Mouse (Mus musculus) cortical plate, adult 2 months (tissue): Measurements from ENCODE around the gene Cabin1. TPM values are rescaled to one million over a fixed set of nuclear protein-coding genes. Genes with fewer than 3 reads are reported as not detected.

Source experiments
- H3K27ac ChIP-seq: fragments of 200-500 bp; 2 replicates; pipeline ENCODE4 v1.5.1; 2012; ENCODE audit warnings: low read length, control low read depth, inconsistent platforms; ENCODE audit not compliant: insufficient read depth
- H3K4me1 ChIP-seq: fragments of 200-500 bp; 2 replicates; pipeline ENCODE4 v1.6.1; 2011; ENCODE audit warnings: low read length; ENCODE audit not compliant: control insufficient read depth, insufficient read depth
- H3K4me3 ChIP-seq: fragments of 200-500 bp; 2 replicates; pipeline ENCODE4 v1.5.1; 2011; ENCODE audit warnings: mild to moderate bottlenecking, low read length, control low read depth; ENCODE audit not compliant: insufficient read depth
- CTCF ChIP-seq: fragments of 200-500 bp; IDR thresholded peaks from 2 replicates; pipeline ENCODE4 v1.5.1; 2011; ENCODE audit warnings: mild to moderate bottlenecking, control low read depth, low read length; ENCODE audit not compliant: insufficient read depth; ENCODE audit errors: extremely low read depth
- POLR2A ChIP-seq: fragments of 200-500 bp; IDR thresholded peaks from 2 replicates; pipeline ENCODE4 v1.6.1; 2011; ENCODE audit warnings: mild to moderate bottlenecking, low read length, control low read depth; ENCODE audit not compliant: insufficient read depth; ENCODE audit errors: extremely low read depth
- polyA plus RNA-seq: library from polyadenylated mRNA; depleted of rRNA; stranded (reverse); fragments of >200 nt; gene quantifications from 2 replicates; pipeline ENCODE4 v1.2.3, GENCODE M21; 2012

Gene Cabin1
- polyA plus RNA-seq, 1 experiment: 57.8 TPM

DNA sequence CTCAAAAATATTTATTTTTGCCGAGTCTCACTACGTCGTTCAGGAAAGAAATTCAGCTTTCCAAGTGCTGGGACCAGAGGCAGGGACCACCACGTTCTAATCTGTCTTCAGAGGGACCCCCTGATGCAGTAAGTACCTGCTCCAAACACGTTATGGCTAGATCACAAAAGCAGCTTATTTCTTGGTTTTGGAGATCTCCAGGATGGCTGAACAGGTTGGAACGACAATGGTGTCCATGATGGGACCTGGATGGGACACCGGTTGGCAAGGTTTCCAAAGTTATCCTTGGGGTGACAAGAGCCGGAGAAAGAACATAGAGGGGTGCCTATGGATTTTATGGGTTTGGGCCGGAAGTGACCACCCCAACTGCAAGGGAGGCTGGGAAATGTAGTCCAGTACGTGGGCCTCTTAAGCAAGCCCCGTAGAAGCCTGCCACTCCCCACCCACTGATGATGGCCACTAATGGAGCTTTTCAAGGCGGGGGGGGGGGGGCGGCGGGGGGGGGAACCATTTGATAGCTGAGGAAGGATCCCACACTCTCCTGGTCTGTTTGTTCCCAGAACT lies 130.5 kb downstream of the Cabin1 start:
- no peaks in the 10 kb centered on the region for H3K4me1 ChIP-seq
- no peak for TF ChIP-seq CTCF
- TF ChIP-seq POLR2A: no peak
- H3K4me3 ChIP-seq: no peak overlapping the region
- no peak overlapping the region for H3K27ac ChIP-seq

DNA sequence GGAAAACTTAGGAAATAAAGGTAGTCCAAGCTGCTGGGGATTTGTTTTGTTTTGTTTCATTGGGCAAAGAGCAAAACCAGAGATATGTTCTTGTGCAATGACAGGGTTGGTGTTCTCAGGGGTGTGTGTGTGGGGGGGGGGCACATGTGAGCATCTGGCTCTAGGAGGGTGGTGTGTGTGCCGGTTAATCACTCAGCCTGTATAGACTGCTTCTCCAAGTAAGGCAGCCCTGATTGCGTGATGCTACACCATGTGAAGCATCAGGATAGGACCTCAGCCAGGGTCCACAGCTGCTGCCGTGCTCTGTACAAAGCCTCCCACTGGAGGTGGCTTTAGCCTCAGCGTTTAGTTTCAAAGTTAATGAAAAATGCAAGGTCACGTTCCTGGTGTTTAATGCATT lies 131.1 kb downstream of the Cabin1 start:
- Histone ChIP-seq H3K4me3 (no peak overlapping the region), H3K27ac (no peak overlapping the region), H3K4me1 (no peaks in the 10 kb centered on the region)
- TF ChIP-seq CTCF (no peak), POLR2A (no peak)

DNA sequence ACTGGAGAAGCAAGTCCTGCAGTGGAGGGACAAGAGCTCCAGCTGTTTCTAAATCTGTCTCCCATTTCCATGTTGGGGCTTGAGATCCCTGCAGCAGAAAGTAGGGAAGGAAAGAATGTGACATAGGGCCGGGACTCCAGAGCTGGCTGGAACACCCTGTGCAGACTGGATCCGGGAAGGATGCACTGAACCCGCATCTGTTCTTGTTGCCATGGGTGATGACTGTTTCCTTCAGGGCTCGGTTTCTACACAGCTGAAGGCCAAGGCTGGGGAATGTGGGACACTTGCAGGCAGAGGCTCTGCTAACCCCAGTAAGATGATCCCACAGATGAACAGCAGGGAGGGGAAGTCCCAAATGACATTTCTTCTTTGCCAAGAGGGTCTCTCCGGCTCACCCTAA lies 131.5 kb downstream of the Cabin1 start:
- Histone ChIP-seq H3K27ac (no peak overlapping the region), H3K4me3 (no peak overlapping the region), H3K4me1 (no peaks in the 10 kb centered on the region)
- TF ChIP-seq CTCF: no peak
- TF ChIP-seq POLR2A: no peak

DNA sequence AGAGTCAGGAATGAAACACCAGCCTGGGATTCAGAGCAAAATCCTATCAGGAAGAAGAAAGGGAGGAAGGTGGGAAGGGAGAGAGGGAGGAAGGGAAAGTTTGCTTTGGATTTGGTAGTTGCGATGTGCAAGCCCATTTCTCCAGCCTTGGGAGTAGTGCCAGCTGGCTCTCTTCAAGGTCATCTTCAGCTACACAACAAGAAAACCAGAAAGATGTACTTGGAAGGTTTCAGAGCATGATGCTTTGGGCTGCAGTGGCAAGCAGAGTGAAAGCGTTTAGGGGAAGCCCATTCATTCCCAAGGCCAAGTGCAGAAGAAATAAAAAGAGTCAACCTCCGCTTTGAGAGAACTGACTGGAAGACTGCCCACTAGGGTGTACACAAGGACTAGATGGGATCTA lies 136.7 kb downstream of the Cabin1 start:
- no peaks in the 10 kb centered on the region for H3K4me1 ChIP-seq
- TF ChIP-seq POLR2A (no peak), CTCF (no peak)
- H3K4me3 ChIP-seq: no peak overlapping the region
- H3K27ac ChIP-seq: no peak overlapping the region

DNA sequence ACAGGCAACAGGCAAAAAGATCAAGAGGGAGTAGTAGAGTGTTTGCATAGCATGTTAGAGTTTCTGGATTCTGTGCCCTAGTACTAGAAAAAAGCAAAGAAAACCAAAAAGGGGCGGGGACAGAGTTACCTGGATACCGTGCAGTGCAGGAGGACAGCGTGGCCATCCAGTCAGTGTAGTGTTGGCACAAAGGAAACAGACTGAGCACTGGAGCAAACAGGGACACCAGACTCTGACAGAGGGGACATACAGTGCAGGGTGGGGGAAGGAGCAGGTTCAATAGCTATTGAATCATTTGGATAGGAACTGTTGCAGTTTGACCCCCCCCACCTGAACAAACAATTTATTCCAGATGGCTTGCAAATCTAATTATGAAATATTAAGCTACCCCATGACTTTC lies 137.2 kb downstream of the Cabin1 start:
- Histone ChIP-seq H3K27ac (no peak overlapping the region), H3K4me3 (no peak overlapping the region), H3K4me1 (no peaks in the 10 kb centered on the region)
- TF ChIP-seq POLR2A: no peak
- no peak for TF ChIP-seq CTCF

DNA sequence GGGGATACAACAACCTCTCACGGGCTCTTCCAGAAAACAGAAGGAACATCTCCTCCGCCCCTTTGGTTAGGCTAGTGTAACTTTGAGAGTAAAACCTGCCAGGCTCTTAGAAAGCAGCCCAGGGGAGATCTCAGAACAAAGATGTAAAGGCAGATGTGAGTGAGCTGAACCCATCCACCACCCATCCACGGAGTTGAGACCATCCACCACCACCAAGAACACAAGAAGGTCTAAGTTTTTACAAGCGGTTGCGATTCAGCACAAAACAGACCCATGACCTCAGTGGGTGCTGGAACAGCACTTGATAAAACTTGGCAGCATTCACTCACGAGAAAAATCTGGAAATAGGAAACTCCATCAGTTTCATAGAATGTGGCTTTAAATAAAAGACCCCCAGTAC lies 138.2 kb downstream of the Cabin1 start:
- H3K27ac ChIP-seq: no peak overlapping the region
- no peak overlapping the region for H3K4me3 ChIP-seq
- TF ChIP-seq CTCF: no peak
- H3K4me1 ChIP-seq: no peaks in the 10 kb centered on the region

DNA sequence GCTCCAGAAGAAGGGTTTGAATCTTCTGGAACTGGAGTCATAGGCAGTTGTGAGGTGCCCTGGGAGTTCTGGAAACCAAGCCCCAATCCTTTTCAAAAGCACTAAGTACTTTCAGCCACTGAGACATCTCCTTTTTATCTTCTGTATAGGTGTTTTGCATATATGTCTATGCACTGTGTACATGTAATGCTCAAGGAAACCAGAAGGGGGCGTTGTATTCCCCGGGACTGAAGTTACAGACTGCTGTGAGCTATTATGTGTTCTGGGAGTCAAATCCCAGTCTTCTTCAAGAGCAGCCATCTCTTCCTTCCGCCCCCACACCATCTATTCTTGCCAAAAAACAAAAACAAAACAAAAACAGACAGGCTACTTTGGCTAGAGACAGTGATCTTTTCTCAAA lies 143.3 kb downstream of the Cabin1 start:
- Histone ChIP-seq H3K4me1 (no peaks in the 10 kb centered on the region), H3K27ac (no peak overlapping the region), H3K4me3 (no peak overlapping the region)
- no peak for TF ChIP-seq POLR2A
- no peak for TF ChIP-seq CTCF

DNA sequence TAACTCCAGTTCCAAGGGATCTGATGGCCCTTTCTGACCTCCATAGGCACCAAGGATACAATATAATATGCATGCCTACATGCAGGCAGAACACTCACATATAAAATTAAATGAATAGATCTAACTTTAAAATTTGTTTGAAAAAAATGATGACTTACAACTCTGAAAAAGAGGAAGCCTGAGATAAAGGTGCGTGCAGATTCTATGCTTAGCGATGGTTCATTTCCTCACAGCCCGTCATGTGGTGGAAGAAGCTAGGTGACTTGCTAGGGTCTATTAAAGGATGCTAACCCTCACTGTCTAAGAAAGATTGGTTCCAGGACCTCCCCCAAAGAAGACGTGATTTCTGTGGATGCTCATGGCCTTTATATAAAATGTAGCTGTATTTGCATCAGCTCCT lies 148.1 kb downstream of the Cabin1 start:
- Histone ChIP-seq H3K4me3 (no peak overlapping the region), H3K4me1 (no peaks in the 10 kb centered on the region), H3K27ac (no peak overlapping the region)
- TF ChIP-seq POLR2A (no peak), CTCF (no peak)

DNA sequence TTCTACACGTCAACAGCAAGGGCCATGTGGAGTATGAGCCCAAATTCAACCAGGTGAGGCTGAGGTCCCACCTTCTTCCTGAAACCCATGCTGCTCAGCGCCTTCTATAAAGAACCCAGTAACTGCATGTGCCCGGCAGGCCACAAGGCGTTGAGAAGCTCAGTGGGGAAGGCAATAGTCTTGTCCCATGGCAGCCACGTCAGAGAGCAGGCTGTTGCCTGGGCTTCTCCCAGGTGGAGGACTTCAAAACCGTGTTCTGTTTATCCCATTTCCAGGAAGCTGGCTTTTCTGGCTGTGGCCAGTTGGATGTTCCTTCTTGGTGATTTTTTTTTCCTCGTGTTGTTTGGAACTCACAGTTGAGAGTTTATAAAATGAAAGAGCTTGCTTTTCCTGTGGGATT lies 153.7 kb downstream of the Cabin1 start:
- TF ChIP-seq POLR2A (no peak), CTCF (no peak)
- no peak overlapping the region for H3K4me3 ChIP-seq
- H3K27ac ChIP-seq: no peak overlapping the region
- no peaks in the 10 kb centered on the region for H3K4me1 ChIP-seq

DNA sequence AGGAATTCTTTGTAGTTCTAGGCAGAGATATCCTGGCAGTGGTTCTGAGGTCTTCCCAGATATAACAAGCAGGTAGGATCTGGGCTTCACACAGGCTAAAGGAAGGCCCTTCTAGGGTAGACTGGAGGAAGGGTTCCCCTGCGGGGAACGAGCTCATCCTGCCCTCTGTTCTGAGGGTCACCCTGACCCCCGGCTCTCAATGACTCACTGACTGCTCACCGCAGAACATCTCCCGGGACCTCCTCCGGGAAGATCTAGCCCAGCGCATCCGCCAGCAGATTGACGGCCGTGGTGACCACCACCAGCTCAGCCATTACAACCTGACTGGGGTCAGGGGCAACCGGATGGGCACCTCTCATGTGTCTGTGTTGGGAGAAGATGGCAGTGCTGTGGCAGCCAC lies 155.2 kb downstream of the Cabin1 start:
- Histone ChIP-seq H3K27ac (no peak overlapping the region), H3K4me3 (no peak overlapping the region), H3K4me1 (no peaks in the 10 kb centered on the region)
- TF ChIP-seq CTCF: no peak
- TF ChIP-seq POLR2A: no peak

DNA sequence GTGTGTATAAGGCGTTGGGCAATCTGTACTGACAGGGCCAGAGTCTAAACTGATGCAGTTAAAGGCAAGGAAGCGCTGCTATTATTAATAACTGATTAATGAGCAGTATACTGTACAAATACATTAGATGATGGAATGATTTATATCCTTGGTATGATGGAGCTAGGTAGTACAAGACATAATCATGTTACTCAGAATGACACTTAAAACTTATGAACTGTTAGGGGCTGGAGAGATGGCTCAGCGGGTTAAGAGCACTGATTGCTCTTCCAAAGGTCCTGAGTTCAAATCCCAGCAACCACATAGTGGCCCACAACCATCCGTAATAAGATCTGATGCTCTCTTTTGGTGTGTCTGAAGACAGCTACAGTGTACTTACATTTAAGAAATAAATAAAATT lies 156.9 kb downstream of the Cabin1 start:
- no peaks in the 10 kb centered on the region for H3K4me1 ChIP-seq
- TF ChIP-seq POLR2A: no peak
- TF ChIP-seq CTCF: no peak
- no peak overlapping the region for H3K4me3 ChIP-seq
- H3K27ac ChIP-seq: no peak overlapping the region

DNA sequence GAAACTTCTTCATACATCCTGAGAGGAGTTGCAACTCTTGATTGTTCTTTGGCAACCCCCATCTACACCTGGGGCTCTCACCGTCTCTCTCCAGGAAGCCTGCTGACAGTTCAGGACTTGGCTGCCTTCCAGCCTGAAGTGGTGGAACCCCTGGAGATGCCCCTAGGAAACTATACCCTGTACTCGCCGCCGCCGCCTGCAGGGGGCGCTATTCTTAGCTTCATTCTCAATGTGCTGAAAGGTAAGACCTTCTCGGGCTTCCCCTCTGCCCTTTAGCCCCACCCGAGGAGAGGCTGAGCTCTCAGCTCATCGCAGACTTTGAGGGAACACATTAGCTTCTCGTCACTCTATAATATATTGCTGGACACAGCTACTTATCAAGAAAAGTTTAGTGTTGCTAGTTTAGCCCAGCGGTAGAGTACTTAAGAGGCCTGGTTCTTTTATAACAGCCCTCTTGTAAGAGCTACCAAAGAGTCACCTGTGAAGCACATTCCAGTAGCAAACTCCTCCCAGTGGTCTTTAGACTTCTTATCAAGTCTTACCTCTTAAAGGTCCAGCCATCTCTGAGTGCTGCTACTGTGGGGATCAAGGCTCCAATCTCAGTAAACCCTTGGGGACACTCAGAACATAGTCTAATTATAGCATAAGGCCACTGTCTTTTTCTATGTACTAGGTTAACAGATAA lies 158.8 kb downstream of the Cabin1 start:
- Histone ChIP-seq H3K4me3 (no peak overlapping the region), H3K4me1 (no peaks in the 10 kb centered on the region), H3K27ac (no peak overlapping the region)
- TF ChIP-seq CTCF: 0 out of 2 replicates have a peak, but pooled peaks have one; percentile 2
- no peak for TF ChIP-seq POLR2A
